Mouse (Mus musculus) liver, embryonic 13.5 days (tissue): ENCODE measurements around the gene Usp48. TPM values are rescaled to one million over a fixed set of nuclear protein-coding genes. Genes with fewer than 3 reads are reported as not detected.

Experiments used
- ATAC-seq: fragments of 200-750 bp; cut with Nextera tagmentation; 2 replicates; pipeline ENCODE4 v1.8.0; 2017; ENCODE audit warnings: low read depth, mild to moderate bottlenecking, moderate number of reproducible peaks, moderate library complexity
- DNase-seq: peaks from one replicate; pipeline ENCODE4 v3.0.0; 2022
- H3K27ac ChIP-seq: fragments of 300-500 bp; sonication (generic); 2 replicates; pipeline ENCODE4 v1.5.1; 2015; ENCODE audit warnings: moderate library complexity, mild to moderate bottlenecking, inconsistent platforms
- H3K27me3 ChIP-seq: fragments of 300-500 bp; sonication (generic); 2 replicates; pipeline ENCODE4 v1.6.1; 2015; ENCODE audit warnings: mild to moderate bottlenecking, inconsistent platforms
- H3K36me3 ChIP-seq: fragments of 300-500 bp; sonication (generic); 2 replicates; pipeline ENCODE4 v1.6.1; 2015; ENCODE audit warnings: mild to moderate bottlenecking, inconsistent platforms
- H3K4me1 ChIP-seq: fragments of 300-500 bp; sonication (generic); replicated peaks from 2 replicates; pipeline ENCODE4 v1.6.1; 2015; ENCODE audit warnings: inconsistent platforms
- H3K4me2 ChIP-seq: fragments of 300-500 bp; sonication (generic); 2 replicates; pipeline ENCODE4 v1.6.1; 2015; ENCODE audit warnings: inconsistent platforms, mild to moderate bottlenecking, moderate library complexity
- H3K4me3 ChIP-seq: fragments of 300-500 bp; sonication (generic); replicated peaks from 2 replicates; pipeline ENCODE4 v1.5.1; 2015; ENCODE audit warnings: mild to moderate bottlenecking, inconsistent platforms
- H3K9ac ChIP-seq: fragments of 300-500 bp; sonication (generic); 2 replicates; pipeline ENCODE4 v1.6.1; 2015; ENCODE audit warnings: mild to moderate bottlenecking, inconsistent platforms
- H3K9me3 ChIP-seq: fragments of 300-500 bp; sonication (generic); replicated peaks from 2 replicates; pipeline ENCODE4 v1.6.1; 2016; ENCODE audit warnings: inconsistent platforms
- WGBS: fragments of 180-500 bp; shearing (Covaris S2); methylation state at CpG from one replicate; pipeline ENCODE4 v1.1.7; 2015; ENCODE audit not compliant: insufficient replicate concordance; 5-methylcytosine and 5-hydroxymethylcytosine counted together
- polyA plus RNA-seq: library from polyadenylated mRNA; unstranded; fragments of >200 nt; fragmentation: Nextera tagmentation; extraction: Ambion mirVana; gene quantifications from 2 replicates; pipeline ENCODE4 v1.2.1, GENCODE M21; 2015

Usp48 gene
- polyA plus RNA-seq, 1 experiment from 2014 or later: 36.0 TPM

- H3K9me3 ChIP-seq: no peaks in the 10 kb centered on the region
- H3K36me3 ChIP-seq: no peaks in the 10 kb centered on the region
- no peak for ATAC-seq
- peaks cover 48% of the 10 kb centered on the region for H3K27me3 ChIP-seq
- 54% methylated on average over 13 of the region's 13 CpGs for WGBS
- H3K4me2 ChIP-seq: no peak overlapping the region
- no peak overlapping the region for H3K9ac ChIP-seq
- no peak overlapping the region for H3K4me3 ChIP-seq
- peaks cover 4% of the 10 kb centered on the region; the same call in 1 of the 2 replicates for H3K4me1 ChIP-seq
- no peak overlapping the region for H3K27ac ChIP-seq
- no peak for DNase-seq
Observed at GRCm38 (mm10) chr4:137676700-137677484, 83.3 kb downstream of the Usp48 start.

GRCm38 (mm10) chr4:137677906-137678305 lies 84.4 kb downstream of the Usp48 start:
- H3K27me3 ChIP-seq: peaks cover 51% of the 10 kb centered on the region
- WGBS: 72% methylated on average over 5 of the region's 5 CpGs

GRCm38 (mm10) chr4:137678568-137678967 lies 85.0 kb downstream of the Usp48 start:
- WGBS: 65% methylated on average over 9 of the region's 9 CpGs
- Histone ChIP-seq H3K27ac (no peak overlapping the region), H3K9ac (no peak overlapping the region), H3K4me2 (no peak overlapping the region), H3K4me3 (no peak overlapping the region), H3K4me1 (peaks cover 4% of the 10 kb centered on the region; the same call in 1 of the 2 replicates), H3K27me3 (peaks cover 55% of the 10 kb centered on the region), H3K36me3 (no peaks in the 10 kb centered on the region), H3K9me3 (no peaks in the 10 kb centered on the region)
- DNase-seq (no peak), ATAC-seq (no peak)

More at GRCm38 (mm10) chr4:137677906-137678305, 84.4 kb downstream of the Usp48 start:
- Histone ChIP-seq H3K4me3 (no peak overlapping the region), H3K9me3 (no peaks in the 10 kb centered on the region), H3K36me3 (no peaks in the 10 kb centered on the region), H3K4me2 (no peak overlapping the region), H3K27ac (no peak overlapping the region), H3K4me1 (peaks cover 4% of the 10 kb centered on the region; the same call in 1 of the 2 replicates), H3K9ac (no peak overlapping the region)
- no peak for DNase-seq
- ATAC-seq: no peak

GRCm38 (mm10) chr4:137679979-137680550 lies 86.5 kb downstream of the Usp48 start:
- Histone ChIP-seq H3K4me3 (no peak overlapping the region), H3K4me2 (no peak overlapping the region), H3K36me3 (no peaks in the 10 kb centered on the region), H3K9me3 (no peaks in the 10 kb centered on the region), H3K27me3 (peaks cover 63% of the 10 kb centered on the region), H3K9ac (no peak overlapping the region), H3K4me1 (peaks cover 4% of the 10 kb centered on the region; the same call in 1 of the 2 replicates), H3K27ac (no peak overlapping the region)
- no peak for ATAC-seq
- WGBS: 58% methylated on average over 2 of the region's 2 CpGs
- no peak for DNase-seq

GRCm38 (mm10) chr4:137680721-137681120 lies 87.2 kb downstream of the Usp48 start:
- H3K36me3 ChIP-seq: no peaks in the 10 kb centered on the region
- WGBS: 32% methylated on average over 7 of the region's 7 CpGs
- no peak overlapping the region for H3K4me2 ChIP-seq
- no peaks in the 10 kb centered on the region for H3K9me3 ChIP-seq
- H3K9ac ChIP-seq: no peak overlapping the region
- no peak overlapping the region for H3K27ac ChIP-seq
- H3K4me3 ChIP-seq: no peak overlapping the region
- no peak for ATAC-seq
- H3K27me3 ChIP-seq: peaks cover 69% of the 10 kb centered on the region
- DNase-seq: no peak
- peaks cover 4% of the 10 kb centered on the region; the same call in 1 of the 2 replicates for H3K4me1 ChIP-seq

- peak overlapping the region; percentile 35 for H3K4me2 ChIP-seq
- H3K9me3 ChIP-seq: no peaks in the 10 kb centered on the region
- 8% methylated on average over 52 of the region's 52 CpGs for WGBS
- no peak overlapping the region for H3K27ac ChIP-seq
- H3K27me3 ChIP-seq: peaks cover 67% of the 10 kb centered on the region
- H3K36me3 ChIP-seq: no peaks in the 10 kb centered on the region
- peaks cover 4% of the 10 kb centered on the region; the same call in 1 of the 2 replicates for H3K4me1 ChIP-seq
- DNase-seq (no peak), ATAC-seq (no peak)
- H3K9ac ChIP-seq: no peak overlapping the region
- peak overlapping the region; percentile 18; the same call in 1 of the 2 replicates for H3K4me3 ChIP-seq
Observed at GRCm38 (mm10) chr4:137681408-137682104, 88.0 kb downstream of the Usp48 start.

- Histone ChIP-seq H3K36me3 (no peaks in the 10 kb centered on the region), H3K4me1 (peaks cover 4% of the 10 kb centered on the region; the same call in 1 of the 2 replicates), H3K9ac (no peak overlapping the region), H3K27me3 (peaks cover 63% of the 10 kb centered on the region), H3K9me3 (no peaks in the 10 kb centered on the region), H3K27ac (no peak overlapping the region), H3K4me3 (no peak overlapping the region), H3K4me2 (no peak overlapping the region)
- DNase-seq: no peak
- peak; percentile 15; the same call in 1 of the 2 replicates for ATAC-seq
- 37% methylated on average over 7 of the region's 7 CpGs for WGBS
Observed at GRCm38 (mm10) chr4:137682961-137683453, 89.5 kb downstream of the Usp48 start.

- Histone ChIP-seq H3K4me3 (no peak overlapping the region), H3K36me3 (no peaks in the 10 kb centered on the region), H3K9ac (no peak overlapping the region), H3K27me3 (peaks cover 49% of the 10 kb centered on the region), H3K9me3 (no peaks in the 10 kb centered on the region), H3K4me2 (no peak overlapping the region), H3K4me1 (peaks cover 4% of the 10 kb centered on the region; the same call in 1 of the 2 replicates), H3K27ac (no peak overlapping the region)
- no peak for ATAC-seq
- DNase-seq: no peak
- WGBS: 23% methylated on average over 9 of the region's 9 CpGs
Observed at GRCm38 (mm10) chr4:137684830-137685343, 91.3 kb downstream of the Usp48 start.

GRCm38 (mm10) chr4:137686303-137686702 lies 92.7 kb downstream of the Usp48 start:
- no peak overlapping the region for H3K4me3 ChIP-seq
- peaks cover 35% of the 10 kb centered on the region for H3K27me3 ChIP-seq
- no peak overlapping the region for H3K27ac ChIP-seq

GRCm38 (mm10) chr4:137687234-137687825 lies 93.8 kb downstream of the Usp48 start:
- 63% methylated on average over 14 of the region's 14 CpGs for WGBS
- DNase-seq: no peak

More at GRCm38 (mm10) chr4:137686303-137686702, 92.7 kb downstream of the Usp48 start:
- ATAC-seq (no peak), DNase-seq (no peak)
- Histone ChIP-seq H3K9ac (no peak overlapping the region), H3K4me2 (no peak overlapping the region), H3K36me3 (no peaks in the 10 kb centered on the region), H3K4me1 (peaks cover 3% of the 10 kb centered on the region; the same call in 1 of the 2 replicates), H3K9me3 (no peaks in the 10 kb centered on the region)
- WGBS: 66% methylated on average over 5 of the region's 5 CpGs

More at GRCm38 (mm10) chr4:137687234-137687825, 93.8 kb downstream of the Usp48 start:
- no peak overlapping the region for H3K27ac ChIP-seq
- H3K4me2 ChIP-seq: no peak overlapping the region
- no peaks in the 10 kb centered on the region for H3K9me3 ChIP-seq
- no peak for ATAC-seq
- H3K27me3 ChIP-seq: peaks cover 25% of the 10 kb centered on the region
- no peak overlapping the region for H3K4me3 ChIP-seq
- no peak overlapping the region for H3K9ac ChIP-seq
- H3K4me1 ChIP-seq: no peaks in the 10 kb centered on the region
- no peaks in the 10 kb centered on the region for H3K36me3 ChIP-seq
